Mouse (Mus musculus) olfactory bulb, adult 2 months (tissue): ENCODE results near the gene Steap2.

Experiments used
- CTCF ChIP-seq: fragments of 200-500 bp; IDR thresholded peaks from 2 replicates; pipeline ENCODE4 v1.5.1; 2012; ENCODE audit warnings: low read depth, mild to moderate bottlenecking, low read length, moderate library complexity; ENCODE audit not compliant: insufficient read depth
- POLR2A ChIP-seq: fragments of 200-500 bp; IDR thresholded peaks from 2 replicates; pipeline ENCODE4 v1.6.1; 2012; ENCODE audit warnings: mild to moderate bottlenecking, low read depth, low read length, moderate library complexity; ENCODE audit not compliant: insufficient read depth

DNA sequence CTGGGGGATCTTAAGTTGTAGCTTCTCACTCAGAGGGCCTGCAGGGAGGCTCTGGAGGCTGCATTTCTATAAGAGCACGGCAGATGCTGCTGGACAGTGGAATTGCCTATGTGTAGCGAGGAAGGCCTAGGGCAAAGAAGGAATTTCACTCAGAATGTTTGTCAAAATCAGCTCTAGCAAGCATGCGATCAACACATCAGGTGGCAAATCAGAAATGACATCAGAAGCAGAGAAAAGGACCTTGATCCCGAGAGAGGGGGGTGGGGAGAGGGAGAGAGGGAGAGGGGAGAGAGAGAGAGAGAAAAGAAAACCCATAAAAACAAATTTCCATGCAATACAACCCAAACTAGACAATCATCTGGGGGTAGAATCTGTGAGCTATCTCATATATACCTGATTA is 11.1 kb downstream of the Steap2 start:
- TF ChIP-seq POLR2A (no peak), CTCF (no peak)
